Mouse (Mus musculus): Measurements from ENCODE around the gene Cdh12.

- TF ChIP-seq ZC3H11A (IDR thresholded peaks at IDR 0.05; ENCODE audit: borderline replicate concordance, low read depth, low read length), result no peak
- TF ChIP-seq CHD2 (IDR thresholded peaks at IDR 0.05; ENCODE audit: low read depth, low read length), result no peak
- TF ChIP-seq HCFC1 (IDR thresholded peaks at IDR 0.05; ENCODE audit: borderline replicate concordance, insufficient read depth, low read length), result no peak
- TF ChIP-seq ZNF384 (IDR thresholded peaks at IDR 0.05; ENCODE audit: low read depth, low read length), result no peak
These were observed 423.5 kb downstream of the Cdh12 start for GRCm38 (mm10) chr15:20872518-20872917.

All from ES-E14 (cell line).